Mouse (Mus musculus): Measurements from ENCODE around the gene Chpf2. TPM values are rescaled to one million over a fixed set of nuclear protein-coding genes. Genes with fewer than 3 reads are reported as not detected.

Gene Chpf2
- polyA plus RNA-seq, 1 experiment from 2014 or later: 10.3 TPM

DNA sequence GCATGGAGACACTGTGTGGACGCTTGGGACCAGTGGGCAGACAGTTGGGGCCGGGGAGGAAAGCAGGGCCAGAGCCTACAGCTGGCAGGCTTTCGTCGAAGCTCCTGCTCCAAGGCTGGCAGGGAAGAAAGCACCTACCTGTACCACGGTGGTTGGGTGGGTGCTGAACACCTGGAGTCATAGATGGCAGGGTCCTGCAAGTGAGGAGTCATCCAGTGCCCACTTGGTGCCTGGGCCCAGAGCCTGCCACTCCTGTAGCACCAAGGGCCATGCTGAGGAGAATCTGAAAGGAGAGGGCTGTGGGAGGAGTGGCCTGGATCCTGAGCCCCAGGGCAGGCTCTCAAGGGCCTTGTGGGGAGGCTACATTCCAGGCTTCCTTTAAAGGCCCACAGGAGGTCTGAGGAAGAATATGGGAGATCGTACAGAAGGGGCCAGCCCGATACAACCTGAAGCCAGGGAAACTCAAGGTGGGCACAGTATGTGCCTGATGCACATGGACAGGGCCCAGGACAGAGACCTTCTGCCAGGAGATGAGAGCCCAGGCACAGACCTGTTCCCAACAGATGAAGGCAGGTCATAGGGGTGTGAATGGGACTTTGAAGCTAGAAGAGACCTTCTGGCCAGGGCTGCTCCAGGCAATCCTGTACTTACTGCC lies 36.0 kb downstream of the Chpf2 start:
- no peaks in the 10 kb centered on the region for H3K9me3 ChIP-seq (ENCODE audit: control insufficient read depth, low read length)
- no peak for DNase-seq (ENCODE audit: low spot score)
- no peak overlapping the region for H3K4me3 ChIP-seq (ENCODE audit: low read depth, low read length)
- no peak overlapping the region for H3K9ac ChIP-seq (ENCODE audit: low read length)
- H3K27me3 ChIP-seq (ENCODE audit: control insufficient read depth, insufficient read depth, low read length): peaks cover 6% of the 10 kb centered on the region; the same call in 1 of the 2 replicates
- H3K4me1 ChIP-seq (ENCODE audit: control insufficient read depth, insufficient read depth, low read length): peaks cover 5% of the 10 kb centered on the region; the same call in 1 of the 2 replicates
- no peak overlapping the region for H3K27ac ChIP-seq (ENCODE audit: low read depth, low read length)
- WGBS: 68% methylated on average over 7 of the region's 7 CpGs
- no peaks in the 10 kb centered on the region for H3K36me3 ChIP-seq (ENCODE audit: control insufficient read depth, insufficient read depth, low read length)
- H3K4me2 ChIP-seq (ENCODE audit: low read depth): no peak overlapping the region
- no peak for ATAC-seq (ENCODE audit: insufficient read depth, low FRiP score, low TSS enrichment)

DNA sequence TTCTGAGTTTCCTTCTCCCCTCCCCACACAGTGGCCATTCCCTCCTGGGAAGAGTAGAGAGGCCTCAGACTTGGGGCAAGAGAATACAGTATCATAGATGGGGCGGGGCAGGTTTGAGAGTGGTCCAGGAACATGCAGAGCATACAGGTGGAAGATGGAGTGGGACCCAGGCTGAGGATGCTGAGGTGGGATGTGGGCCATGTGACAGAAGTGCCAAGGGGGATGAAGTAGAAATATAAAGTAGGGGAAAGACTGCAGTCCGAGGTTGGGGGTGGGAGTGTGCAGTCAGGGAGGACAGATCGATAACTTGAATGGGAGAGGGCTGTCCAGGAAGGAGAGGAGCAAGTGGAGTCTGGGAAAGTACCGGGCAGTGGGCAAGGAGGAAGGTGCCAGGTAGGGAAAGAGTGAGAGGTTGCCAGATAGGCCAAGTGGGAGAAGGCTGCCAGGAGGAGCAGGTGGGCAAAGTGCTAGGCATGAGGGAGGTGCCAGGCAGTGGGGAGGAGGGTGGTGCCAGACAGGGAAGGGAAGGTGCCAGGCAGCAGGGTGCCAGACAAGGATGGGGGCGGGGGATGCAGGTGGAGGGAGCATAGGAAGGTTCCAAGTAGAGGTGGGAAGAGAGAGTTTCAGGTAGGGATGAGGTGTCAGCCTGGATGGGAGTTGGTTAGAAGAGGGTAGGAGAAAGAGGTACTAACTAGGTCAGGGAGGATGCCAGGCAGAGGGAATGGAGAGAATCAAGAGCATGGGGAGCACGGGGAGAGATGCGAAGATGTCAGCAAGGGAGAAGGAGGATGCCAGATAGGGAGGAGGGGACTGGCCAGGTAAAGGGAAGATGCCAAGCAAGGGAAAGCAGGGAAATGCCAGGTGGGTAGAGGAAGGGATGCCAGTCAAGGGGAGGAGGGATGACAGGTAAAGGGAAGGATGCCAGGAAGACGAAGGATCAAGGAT lies 36.8 kb downstream of the Chpf2 start:
- WGBS: 46% methylated on average over 8 of the region's 8 CpGs
- ATAC-seq (ENCODE audit: insufficient read depth, low FRiP score, low TSS enrichment): no peak
- Histone ChIP-seq H3K27me3 (ENCODE audit: control insufficient read depth, insufficient read depth, low read length) (peaks cover 6% of the 10 kb centered on the region; the same call in 1 of the 2 replicates), H3K27ac (ENCODE audit: low read depth, low read length) (no peak overlapping the region), H3K9ac (ENCODE audit: low read length) (no peak overlapping the region), H3K9me3 (ENCODE audit: control insufficient read depth, low read length) (no peaks in the 10 kb centered on the region), H3K4me2 (ENCODE audit: low read depth) (peak overlapping the region; percentile 73), H3K4me1 (ENCODE audit: control insufficient read depth, insufficient read depth, low read length) (peaks cover 3% of the 10 kb centered on the region; the same call in 1 of the 2 replicates), H3K36me3 (ENCODE audit: control insufficient read depth, insufficient read depth, low read length) (no peaks in the 10 kb centered on the region), H3K4me3 (ENCODE audit: low read depth, low read length) (peak overlapping the region; percentile 43)
- no peak for DNase-seq (ENCODE audit: low spot score)

DNA sequence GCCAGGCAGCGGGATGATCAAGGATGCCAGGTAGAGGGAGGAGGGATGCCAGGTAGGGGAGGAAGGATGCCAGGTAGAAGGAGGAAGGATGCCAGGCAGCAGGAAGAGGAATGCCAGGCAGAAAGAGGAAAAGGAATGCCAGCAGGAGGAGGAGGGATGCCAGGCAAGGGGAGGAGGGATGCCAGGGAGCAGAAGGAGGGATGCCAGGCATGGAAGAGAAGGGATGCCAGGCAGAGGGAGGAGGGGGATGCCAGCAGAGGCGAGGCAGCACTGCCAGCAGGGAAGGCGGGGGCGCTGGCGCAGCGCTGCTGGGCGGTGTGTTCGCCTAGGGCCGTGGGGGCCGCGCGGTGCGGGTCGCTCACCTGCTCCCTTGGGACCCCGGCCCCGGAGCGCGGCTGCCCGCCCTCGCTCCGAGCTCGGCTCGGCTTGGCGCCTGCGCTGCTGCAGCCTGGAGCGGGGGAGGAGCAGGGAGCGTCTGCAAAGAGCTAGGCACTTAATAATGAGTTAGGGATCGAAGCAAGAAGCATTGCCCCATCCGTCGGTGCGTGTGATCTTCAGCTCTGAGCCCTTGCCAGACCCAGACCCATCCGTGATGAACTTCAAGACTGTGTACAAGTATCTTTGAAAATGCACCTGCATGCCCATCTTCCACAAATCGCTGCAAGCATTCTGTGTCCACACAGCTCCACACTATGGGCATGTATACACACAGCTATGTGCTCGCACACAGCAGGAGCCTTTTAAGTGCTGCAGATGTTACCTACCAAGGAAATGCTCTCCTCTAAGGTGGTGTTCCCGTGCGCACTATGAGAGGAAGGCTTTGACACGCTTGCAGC lies 37.7 kb downstream of the Chpf2 start, which contains the start of gene Smarcd3:
TSS of gene Smarcd3 (minus strand) at position 426 of the 836 bp plus-strand sequence.
- DNase-seq (ENCODE audit: low spot score) (peak; percentile 78), ATAC-seq (ENCODE audit: insufficient read depth, low FRiP score, low TSS enrichment) (peak; percentile 58; the same call in 1 of the 2 replicates)
- Histone ChIP-seq H3K4me2 (ENCODE audit: low read depth) (peak within 1 kb of the TSS; percentile 73), H3K27ac (ENCODE audit: low read depth, low read length) (no peak within 1 kb of the TSS), H3K4me1 (ENCODE audit: control insufficient read depth, insufficient read depth, low read length) (peaks cover 3% of the 10 kb centered on the region; the same call in 1 of the 2 replicates), H3K9ac (ENCODE audit: low read length) (peak within 1 kb of the TSS; percentile 71), H3K9me3 (ENCODE audit: control insufficient read depth, low read length) (no peaks in the 10 kb centered on the region), H3K36me3 (ENCODE audit: control insufficient read depth, insufficient read depth, low read length) (no peaks in the 10 kb centered on the region), H3K27me3 (ENCODE audit: control insufficient read depth, insufficient read depth, low read length) (peaks cover 6% of the 10 kb centered on the region; the same call in 1 of the 2 replicates), H3K4me3 (ENCODE audit: low read depth, low read length) (peak within 1 kb of the TSS; percentile 43)
- 3% methylated on average over 37 of the region's 37 CpGs for WGBS

DNA sequence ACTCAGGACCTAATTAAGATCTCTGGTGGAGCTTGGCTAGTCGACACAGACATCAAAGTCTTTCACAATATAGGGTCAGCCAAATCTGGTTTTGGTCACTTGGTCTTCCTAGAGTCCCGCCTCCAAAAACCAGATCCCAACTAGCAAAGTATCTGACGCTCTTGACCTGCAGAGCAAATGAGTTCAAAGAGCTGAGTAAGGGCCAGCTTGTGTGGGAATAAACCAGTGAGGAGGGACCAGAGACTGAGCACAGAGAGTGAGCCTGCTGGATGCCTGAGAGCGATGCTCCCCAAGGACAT lies 38.2 kb downstream of the Chpf2 start:
- Histone ChIP-seq H3K4me3 (ENCODE audit: low read depth, low read length) (no peak overlapping the region), H3K27me3 (ENCODE audit: control insufficient read depth, insufficient read depth, low read length) (peaks cover 6% of the 10 kb centered on the region; the same call in 1 of the 2 replicates), H3K4me2 (ENCODE audit: low read depth) (peak overlapping the region; percentile 73), H3K9ac (ENCODE audit: low read length) (no peak overlapping the region), H3K36me3 (ENCODE audit: control insufficient read depth, insufficient read depth, low read length) (no peaks in the 10 kb centered on the region), H3K27ac (ENCODE audit: low read depth, low read length) (no peak overlapping the region), H3K9me3 (ENCODE audit: control insufficient read depth, low read length) (no peaks in the 10 kb centered on the region), H3K4me1 (ENCODE audit: control insufficient read depth, insufficient read depth, low read length) (peaks cover 3% of the 10 kb centered on the region; the same call in 1 of the 2 replicates)
- no peak for ATAC-seq (ENCODE audit: insufficient read depth, low FRiP score, low TSS enrichment)
- WGBS: 35% methylated on average over 4 of the region's 4 CpGs
- no peak for DNase-seq (ENCODE audit: low spot score)

DNA sequence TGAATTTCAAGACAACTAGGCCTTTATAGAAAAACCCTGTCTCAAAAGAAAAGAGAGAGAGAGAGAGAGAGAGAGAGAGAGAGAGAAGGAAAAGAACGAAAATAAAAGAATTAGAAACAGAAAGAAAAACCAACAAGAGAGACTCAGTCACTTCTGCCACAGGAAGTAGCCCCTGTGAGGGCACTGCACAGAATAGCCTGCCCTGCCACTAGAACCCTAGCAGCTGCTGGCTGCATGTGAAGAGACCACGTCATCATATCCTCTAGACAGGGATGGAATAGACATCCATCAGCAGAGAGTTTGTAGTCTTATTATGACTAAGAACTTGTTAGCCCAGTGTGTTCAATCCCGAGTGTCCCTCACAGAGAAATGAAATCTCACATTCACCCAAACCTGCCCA lies 43.2 kb downstream of the Chpf2 start:
- DNase-seq (ENCODE audit: low spot score) (no peak), ATAC-seq (ENCODE audit: insufficient read depth, low FRiP score, low TSS enrichment) (no peak)
- Histone ChIP-seq H3K4me1 (ENCODE audit: control insufficient read depth, insufficient read depth, low read length) (no peaks in the 10 kb centered on the region), H3K9me3 (ENCODE audit: control insufficient read depth, low read length) (no peaks in the 10 kb centered on the region), H3K27ac (ENCODE audit: low read depth, low read length) (no peak overlapping the region), H3K9ac (ENCODE audit: low read length) (no peak overlapping the region), H3K4me2 (ENCODE audit: low read depth) (no peak overlapping the region), H3K27me3 (ENCODE audit: control insufficient read depth, insufficient read depth, low read length) (no peaks in the 10 kb centered on the region), H3K4me3 (ENCODE audit: low read depth, low read length) (no peak overlapping the region), H3K36me3 (ENCODE audit: control insufficient read depth, insufficient read depth, low read length) (no peaks in the 10 kb centered on the region)
- WGBS: 69% methylated on average over 3 of the region's 3 CpGs

DNA sequence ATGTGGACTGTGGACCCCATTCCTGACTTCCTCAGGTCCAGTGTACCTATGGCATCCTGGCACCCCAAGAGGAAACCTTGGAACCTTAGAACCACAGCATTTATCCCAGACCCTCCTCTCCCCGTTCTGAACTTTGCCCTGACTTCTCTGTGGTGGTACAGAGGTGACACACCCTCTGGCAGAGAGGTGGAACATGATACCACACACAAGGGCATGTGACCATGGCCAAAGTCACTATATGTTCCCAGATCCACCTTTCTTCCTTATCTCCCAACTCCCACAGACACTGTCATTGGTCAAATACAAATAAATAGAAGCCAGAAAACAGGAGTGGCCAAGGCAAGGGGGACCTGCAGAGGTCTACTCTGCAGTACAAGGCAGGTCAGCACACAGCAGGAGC lies 48.6 kb downstream of the Chpf2 start:
- ATAC-seq (ENCODE audit: insufficient read depth, low FRiP score, low TSS enrichment): no peak
- 55% methylated on average over 1 of the region's 1 CpGs for WGBS
- DNase-seq (ENCODE audit: low spot score): no peak
- Histone ChIP-seq H3K4me3 (ENCODE audit: low read depth, low read length) (no peak overlapping the region), H3K27me3 (ENCODE audit: control insufficient read depth, insufficient read depth, low read length) (no peaks in the 10 kb centered on the region), H3K9ac (ENCODE audit: low read length) (no peak overlapping the region), H3K4me1 (ENCODE audit: control insufficient read depth, insufficient read depth, low read length) (no peaks in the 10 kb centered on the region), H3K9me3 (ENCODE audit: control insufficient read depth, low read length) (no peaks in the 10 kb centered on the region), H3K27ac (ENCODE audit: low read depth, low read length) (no peak overlapping the region), H3K4me2 (ENCODE audit: low read depth) (no peak overlapping the region), H3K36me3 (ENCODE audit: control insufficient read depth, insufficient read depth, low read length) (no peaks in the 10 kb centered on the region)

DNA sequence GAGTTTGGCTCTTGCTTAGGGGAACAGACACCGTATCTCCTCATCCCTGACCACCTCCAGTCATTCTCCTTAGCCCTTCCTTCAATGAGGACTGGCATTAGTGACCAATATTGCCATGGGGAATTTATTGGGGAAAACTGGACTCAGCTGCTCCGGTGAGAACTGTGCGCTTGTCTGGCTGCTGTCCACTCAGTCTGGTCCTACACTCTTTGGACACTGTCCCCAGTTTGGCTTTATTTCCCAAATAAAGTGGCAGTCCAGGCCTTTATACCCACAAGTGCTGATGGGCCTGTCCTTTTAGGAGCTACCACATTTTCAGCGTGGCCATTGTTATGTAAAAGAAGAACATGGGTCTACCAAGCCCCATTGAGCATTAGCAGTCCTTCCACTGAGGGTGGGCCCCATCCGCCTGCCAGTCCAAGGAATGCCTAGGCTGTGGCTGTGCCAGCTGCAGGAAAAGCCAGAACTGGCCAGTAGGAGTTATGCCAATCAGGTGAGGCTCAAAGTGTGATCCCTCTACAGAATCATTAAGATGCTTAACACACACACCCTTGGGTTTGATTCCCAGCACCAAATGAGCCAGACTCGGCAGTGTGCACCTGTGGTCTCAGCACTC lies 49.1 kb downstream of the Chpf2 start:
- no peaks in the 10 kb centered on the region for H3K9me3 ChIP-seq (ENCODE audit: control insufficient read depth, low read length)
- no peak overlapping the region for H3K4me2 ChIP-seq (ENCODE audit: low read depth)
- no peaks in the 10 kb centered on the region for H3K27me3 ChIP-seq (ENCODE audit: control insufficient read depth, insufficient read depth, low read length)
- H3K27ac ChIP-seq (ENCODE audit: low read depth, low read length): no peak overlapping the region
- no peak overlapping the region for H3K9ac ChIP-seq (ENCODE audit: low read length)
- no peak overlapping the region for H3K4me3 ChIP-seq (ENCODE audit: low read depth, low read length)
- no peaks in the 10 kb centered on the region for H3K36me3 ChIP-seq (ENCODE audit: control insufficient read depth, insufficient read depth, low read length)
- 64% methylated on average over 6 of the region's 6 CpGs for WGBS
- ATAC-seq (ENCODE audit: insufficient read depth, low FRiP score, low TSS enrichment): no peak
- DNase-seq (ENCODE audit: low spot score): no peak
- no peaks in the 10 kb centered on the region for H3K4me1 ChIP-seq (ENCODE audit: control insufficient read depth, insufficient read depth, low read length)

DNA sequence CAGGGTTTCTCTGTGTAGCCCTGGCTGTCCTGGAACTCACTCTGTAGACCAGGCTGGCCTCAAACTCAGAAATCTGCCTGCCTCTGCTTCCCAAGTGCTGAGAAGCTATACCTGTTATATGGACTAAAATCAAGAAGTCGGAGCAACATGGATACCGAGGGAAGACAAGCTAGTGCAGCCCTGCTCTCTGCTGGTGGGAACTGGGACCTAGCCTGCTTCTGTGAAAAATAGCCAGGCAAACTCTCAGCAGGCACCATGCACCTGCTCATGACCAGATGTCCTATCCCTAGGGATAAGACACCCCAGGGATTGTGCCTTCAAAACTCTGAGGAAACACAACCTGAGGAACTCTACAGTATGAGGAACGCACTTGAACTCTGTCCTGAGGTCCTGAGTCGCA lies 50.4 kb downstream of the Chpf2 start:
- H3K4me3 ChIP-seq (ENCODE audit: low read depth, low read length): no peak overlapping the region
- no peak overlapping the region for H3K4me2 ChIP-seq (ENCODE audit: low read depth)
- H3K4me1 ChIP-seq (ENCODE audit: control insufficient read depth, insufficient read depth, low read length): no peaks in the 10 kb centered on the region
- DNase-seq (ENCODE audit: low spot score) (no peak), ATAC-seq (ENCODE audit: insufficient read depth, low FRiP score, low TSS enrichment) (no peak)
- 77% methylated on average over 4 of the region's 4 CpGs for WGBS
- H3K27me3 ChIP-seq (ENCODE audit: control insufficient read depth, insufficient read depth, low read length): no peaks in the 10 kb centered on the region
- no peak overlapping the region for H3K27ac ChIP-seq (ENCODE audit: low read depth, low read length)
- no peaks in the 10 kb centered on the region for H3K9me3 ChIP-seq (ENCODE audit: control insufficient read depth, low read length)
- H3K9ac ChIP-seq (ENCODE audit: low read length): no peak overlapping the region
- H3K36me3 ChIP-seq (ENCODE audit: control insufficient read depth, insufficient read depth, low read length): no peaks in the 10 kb centered on the region
